Mouse (Mus musculus) olfactory bulb, adult 2 months (tissue): ENCODE results near the gene Tnnc2.

Experiments
- CTCF ChIP-seq: fragments of 200-500 bp; IDR thresholded peaks from 2 replicates; pipeline ENCODE4 v1.5.1; 2012; ENCODE audit warnings: low read depth, mild to moderate bottlenecking, low read length, moderate library complexity; ENCODE audit not compliant: insufficient read depth
- POLR2A ChIP-seq: fragments of 200-500 bp; IDR thresholded peaks from 2 replicates; pipeline ENCODE4 v1.6.1; 2012; ENCODE audit warnings: mild to moderate bottlenecking, low read depth, low read length, moderate library complexity; ENCODE audit not compliant: insufficient read depth

- TF ChIP-seq CTCF (no peak), POLR2A (no peak)
Measured at GRCm38 (mm10) chr2:164827146-164827850, 47.5 kb upstream of the Tnnc2 start.
